Mouse (Mus musculus) heart, embryonic 12.5 days (tissue): ENCODE data around the gene Csf3r. TPM values are rescaled to one million over a fixed set of nuclear protein-coding genes. Genes with fewer than 3 reads are reported as not detected.
A peak's percentile ranks its signal among the peaks of the same experiment; 100 is the strongest.

Source experiments
- ATAC-seq: fragments of 200-750 bp; cut with Nextera tagmentation; 2 replicates; pipeline ENCODE4 v1.8.0; 2017; ENCODE audit warnings: moderate TSS enrichment, moderate library complexity; ENCODE audit not compliant: insufficient number of reproducible peaks, low FRiP score
- H3K27ac ChIP-seq: fragments of 300-500 bp; sonication (generic); 2 replicates; pipeline ENCODE4 v1.5.1; 2016; ENCODE audit warnings: mild to moderate bottlenecking, moderate library complexity; ENCODE audit not compliant: poor library complexity, severe bottlenecking
- H3K27me3 ChIP-seq: fragments of 300-500 bp; sonication (generic); replicated peaks from 2 replicates; pipeline ENCODE4 v1.6.1; 2016; ENCODE audit warnings: mild to moderate bottlenecking, moderate library complexity
- H3K36me3 ChIP-seq: fragments of 300-500 bp; sonication (generic); 2 replicates; pipeline ENCODE4 v1.6.1; 2016; ENCODE audit warnings: mild to moderate bottlenecking, moderate library complexity
- H3K4me1 ChIP-seq: fragments of 300-500 bp; sonication (generic); replicated peaks from 2 replicates; pipeline ENCODE4 v1.6.1; 2016; ENCODE audit warnings: mild to moderate bottlenecking
- H3K4me2 ChIP-seq: fragments of 300-500 bp; sonication (generic); 2 replicates; pipeline ENCODE4 v1.6.1; 2016; ENCODE audit warnings: mild to moderate bottlenecking, moderate library complexity
- H3K4me3 ChIP-seq: fragments of 300-500 bp; sonication (generic); 2 replicates; pipeline ENCODE4 v1.5.1; 2016; ENCODE audit warnings: mild to moderate bottlenecking
- H3K9ac ChIP-seq: fragments of 300-500 bp; sonication (generic); 2 replicates; pipeline ENCODE4 v1.6.1; 2016; ENCODE audit warnings: mild to moderate bottlenecking, moderate library complexity
- H3K9me3 ChIP-seq: fragments of 300-500 bp; sonication (generic); replicated peaks from 2 replicates; pipeline ENCODE4 v1.6.1; 2016; ENCODE audit warnings: mild to moderate bottlenecking, moderate library complexity
- WGBS: fragments of 180-500 bp; shearing (Covaris S2); methylation state at CpG from one replicate; pipeline ENCODE4 v1.1.7; 2016; 5-methylcytosine and 5-hydroxymethylcytosine counted together
- polyA plus RNA-seq: library from polyadenylated mRNA; unstranded; fragments of >200 nt; fragmentation: Nextera tagmentation; extraction: Ambion mirVana; gene quantifications from 2 replicates; pipeline ENCODE4 v1.2.1, GENCODE M21; 2016

The Csf3r gene
- polyA plus RNA-seq, 1 experiment from 2014 or later, result 0.15 TPM

DNA sequence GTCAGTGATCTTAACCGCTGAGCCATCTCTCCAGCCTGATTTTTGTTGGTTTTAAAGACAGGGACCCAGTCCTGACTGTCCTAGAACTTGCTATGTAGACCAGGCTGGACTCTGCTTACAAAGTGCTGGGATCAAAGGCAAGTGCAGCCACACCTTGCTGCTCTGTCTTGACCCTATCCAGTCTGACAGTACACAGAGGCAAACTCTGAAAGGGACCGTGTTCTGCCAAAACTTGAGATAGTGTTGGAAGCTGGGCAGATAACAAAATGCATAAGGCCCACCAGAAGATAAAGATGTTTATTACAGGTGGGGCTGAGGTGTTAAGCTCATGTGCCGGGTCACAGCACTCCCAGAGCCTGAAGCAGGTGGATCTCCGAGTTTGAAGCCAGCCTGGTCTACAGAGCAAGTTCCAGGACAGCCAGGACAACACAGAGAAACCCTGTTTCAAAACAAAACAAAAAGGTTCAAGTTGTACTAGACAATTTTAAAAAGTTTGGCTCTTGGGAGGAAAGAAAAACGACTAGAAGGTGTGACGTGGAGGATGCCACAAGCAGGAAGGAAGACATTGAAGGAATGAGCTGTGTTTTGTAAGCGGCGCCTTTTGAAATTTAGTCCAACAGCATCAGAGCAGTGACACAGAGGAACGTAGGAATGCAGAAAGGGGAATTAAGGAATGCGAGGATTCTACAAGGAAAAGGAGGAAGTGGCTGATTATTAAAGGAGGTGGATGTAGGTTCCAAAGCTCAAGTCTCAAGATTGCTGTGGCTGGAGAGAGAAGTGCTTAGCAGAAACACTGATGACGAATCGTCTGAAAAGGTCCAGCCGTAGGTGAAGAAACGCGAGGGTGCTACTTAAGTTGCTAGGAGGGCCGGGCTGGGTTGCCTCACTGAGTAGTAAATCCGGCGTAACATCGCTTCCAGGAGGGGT is 33.1 kb downstream of the Csf3r start:
- peak; percentile 23; the same call in 1 of the 2 replicates for ATAC-seq
- peaks cover 17% of the 10 kb centered on the region for H3K4me1 ChIP-seq

GRCm38 (mm10) chr4:126058134-126058996 is 34.0 kb downstream of the Csf3r start, which contains the start of gene Oscp1:
TSS of gene Oscp1 (plus strand) at chr4:126058565.
- ATAC-seq, result peak; percentile 96
- peak within 1 kb of the TSS; percentile 61 for H3K4me3 ChIP-seq
- H3K9ac ChIP-seq, result peak within 1 kb of the TSS; percentile 74
- H3K9me3 ChIP-seq, result no peaks in the 10 kb centered on the region
- peaks cover 26% of the 10 kb centered on the region for H3K36me3 ChIP-seq
- H3K4me1 ChIP-seq, result peaks cover 17% of the 10 kb centered on the region
- under 1% methylated on average over 57 of the region's 57 CpGs for WGBS
- no peaks in the 10 kb centered on the region for H3K27me3 ChIP-seq
- H3K4me2 ChIP-seq, result peak within 1 kb of the TSS; percentile 92
- no peak within 1 kb of the TSS for H3K27ac ChIP-seq

More for the DNA sequence above, 33.1 kb downstream of the Csf3r start:
- Histone ChIP-seq H3K27ac (no peak overlapping the region), H3K4me2 (peak overlapping the region; percentile 92), H3K4me3 (peak overlapping the region; percentile 61), H3K27me3 (no peaks in the 10 kb centered on the region), H3K9ac (peak overlapping the region; percentile 64), H3K9me3 (no peaks in the 10 kb centered on the region), H3K36me3 (peaks cover 32% of the 10 kb centered on the region)
- WGBS, result 10% methylated on average over 19 of the region's 19 CpGs

DNA sequence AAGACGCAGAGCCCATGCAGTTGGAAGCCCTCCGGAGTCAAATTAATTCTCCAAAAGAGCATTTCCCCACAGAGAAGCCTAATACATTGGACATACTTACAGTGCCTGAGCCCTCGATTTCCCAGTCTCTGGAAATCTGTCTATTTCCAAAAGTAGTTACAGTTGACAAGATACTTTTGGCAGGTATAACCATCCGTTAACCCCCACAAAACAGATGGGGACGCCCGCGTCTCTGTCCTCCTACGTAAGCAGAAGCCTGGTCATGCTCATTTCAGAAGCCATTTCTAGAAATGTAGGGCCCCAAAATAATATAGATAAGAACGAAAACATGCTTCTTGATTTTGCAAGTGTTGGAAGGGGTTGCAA is 34.6 kb downstream of the Csf3r start:
- Histone ChIP-seq H3K27me3 (no peaks in the 10 kb centered on the region), H3K4me2 (peak overlapping the region; percentile 92), H3K27ac (no peak overlapping the region), H3K4me1 (peaks cover 17% of the 10 kb centered on the region), H3K9me3 (no peaks in the 10 kb centered on the region), H3K4me3 (peak overlapping the region; percentile 61), H3K9ac (peak overlapping the region; percentile 74), H3K36me3 (peaks cover 20% of the 10 kb centered on the region)
- ATAC-seq, result no peak
- 40% methylated on average over 9 of the region's 9 CpGs for WGBS

DNA sequence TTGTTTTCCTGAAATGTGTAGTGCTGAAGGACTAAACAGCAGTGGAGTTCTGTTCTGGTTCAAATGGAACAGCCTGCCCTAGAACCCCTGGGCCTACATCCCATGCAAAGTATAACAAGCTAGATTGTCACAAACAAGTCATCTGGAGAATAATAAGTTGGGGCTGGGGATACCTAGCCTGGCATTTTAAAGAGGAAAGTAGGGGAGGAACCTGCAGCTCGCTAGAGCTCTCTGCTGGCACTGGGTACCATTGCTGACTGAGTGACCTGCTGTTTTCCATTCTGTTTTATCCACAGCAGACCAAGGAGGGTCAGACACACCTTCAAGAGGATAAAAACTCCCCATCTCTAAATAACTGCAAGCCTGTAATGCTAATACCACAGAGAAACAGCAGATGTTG is 38.5 kb downstream of the Csf3r start:
- no peak overlapping the region for H3K27ac ChIP-seq
- H3K36me3 ChIP-seq, result no peaks in the 10 kb centered on the region
- no peak for ATAC-seq
- no peaks in the 10 kb centered on the region for H3K27me3 ChIP-seq
- no peak overlapping the region for H3K4me3 ChIP-seq
- no peak overlapping the region for H3K9ac ChIP-seq
- no peak overlapping the region for H3K4me2 ChIP-seq
- H3K4me1 ChIP-seq, result peaks cover 8% of the 10 kb centered on the region
- H3K9me3 ChIP-seq, result no peaks in the 10 kb centered on the region
- 50% methylated on average over 1 of the region's 1 CpGs for WGBS

- ATAC-seq, result no peak
These were observed 40.9 kb downstream of the Csf3r start for GRCm38 (mm10) chr4:126065241-126065640.

DNA sequence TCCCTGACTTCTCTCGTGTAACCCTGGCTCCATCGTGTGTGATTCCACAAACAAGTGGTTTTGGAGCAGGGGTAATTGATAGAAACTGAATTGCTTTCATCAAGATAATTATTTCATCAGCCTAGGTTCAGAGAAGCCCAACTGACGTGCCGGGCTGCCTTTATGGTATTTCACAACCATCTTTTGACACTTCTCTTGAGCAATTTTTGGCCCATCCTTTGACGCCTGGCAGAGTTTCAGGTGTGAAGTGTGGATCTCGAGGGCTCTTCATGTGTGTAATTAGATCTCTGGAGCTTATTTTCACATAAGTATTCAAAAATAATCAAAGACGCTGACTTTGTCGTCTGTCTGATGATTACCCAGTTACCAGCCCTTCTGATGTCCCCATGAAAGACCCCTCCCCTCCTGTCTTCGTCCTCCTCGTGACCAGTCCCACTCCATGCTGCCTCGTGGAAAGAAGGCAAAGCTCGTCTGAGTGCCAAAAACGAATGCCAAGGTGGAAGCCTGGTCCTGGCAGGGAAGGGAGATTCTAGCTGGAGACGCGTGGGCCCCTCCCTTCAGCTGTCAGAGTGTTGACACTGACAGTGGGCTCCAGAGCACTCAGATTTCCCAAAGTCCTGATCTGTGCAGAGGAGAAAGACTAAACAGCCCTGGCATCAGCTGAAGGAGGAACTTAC is 43.2 kb downstream of the Csf3r start:
- H3K27me3 ChIP-seq, result no peaks in the 10 kb centered on the region
- 63% methylated on average over 15 of the region's 15 CpGs for WGBS
- no peak overlapping the region for H3K27ac ChIP-seq
- ATAC-seq, result no peak
- no peak overlapping the region for H3K4me3 ChIP-seq
- no peak overlapping the region for H3K9ac ChIP-seq
- no peak overlapping the region for H3K4me2 ChIP-seq
- no peaks in the 10 kb centered on the region for H3K4me1 ChIP-seq
- H3K9me3 ChIP-seq, result no peaks in the 10 kb centered on the region
- no peaks in the 10 kb centered on the region for H3K36me3 ChIP-seq

More at GRCm38 (mm10) chr4:126065241-126065640, 40.9 kb downstream of the Csf3r start:
- no peaks in the 10 kb centered on the region for H3K9me3 ChIP-seq
- H3K4me1 ChIP-seq, result no peaks in the 10 kb centered on the region
- H3K27ac ChIP-seq, result no peak overlapping the region
- no peaks in the 10 kb centered on the region for H3K27me3 ChIP-seq
- WGBS, result 77% methylated on average over 7 of the region's 7 CpGs
- H3K9ac ChIP-seq, result no peak overlapping the region
- H3K4me3 ChIP-seq, result no peak overlapping the region
- H3K36me3 ChIP-seq, result no peaks in the 10 kb centered on the region
- no peak overlapping the region for H3K4me2 ChIP-seq

DNA sequence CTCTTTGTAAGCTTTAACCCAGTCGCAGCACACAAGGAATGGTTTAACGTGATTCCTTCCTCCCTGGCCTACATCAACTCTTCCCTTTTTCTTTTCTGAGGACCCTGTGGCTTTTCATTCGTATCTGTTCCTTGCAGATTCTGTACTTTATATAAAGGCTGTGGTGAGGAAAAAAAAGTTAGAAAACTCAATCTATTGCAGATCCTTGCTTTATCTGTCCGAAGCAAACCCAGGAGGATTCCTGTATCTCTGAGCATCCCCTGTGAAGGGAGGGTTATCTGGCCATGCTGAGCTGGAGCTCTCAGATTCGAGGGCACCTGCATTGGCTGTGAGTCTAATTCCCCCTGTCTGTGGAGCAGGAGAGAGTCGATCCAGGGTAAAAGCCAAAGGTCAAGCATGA is 44.5 kb downstream of the Csf3r start:
- H3K4me2 ChIP-seq, result no peak overlapping the region
- no peaks in the 10 kb centered on the region for H3K9me3 ChIP-seq
- 72% methylated on average over 6 of the region's 6 CpGs for WGBS
- no peaks in the 10 kb centered on the region for H3K36me3 ChIP-seq
- no peak for ATAC-seq
- no peak overlapping the region for H3K27ac ChIP-seq
- no peaks in the 10 kb centered on the region for H3K4me1 ChIP-seq
- no peak overlapping the region for H3K9ac ChIP-seq
- H3K4me3 ChIP-seq, result no peak overlapping the region
- no peaks in the 10 kb centered on the region for H3K27me3 ChIP-seq

GRCm38 (mm10) chr4:126077833-126078232 is 53.5 kb downstream of the Csf3r start:
- no peak overlapping the region for H3K4me3 ChIP-seq
- 79% methylated on average over 6 of the region's 6 CpGs for WGBS

GRCm38 (mm10) chr4:126079266-126079665 is 54.9 kb downstream of the Csf3r start:
- Histone ChIP-seq H3K27ac (no peak overlapping the region), H3K9ac (no peak overlapping the region), H3K9me3 (no peaks in the 10 kb centered on the region), H3K4me3 (no peak overlapping the region), H3K4me1 (no peaks in the 10 kb centered on the region), H3K4me2 (no peak overlapping the region), H3K36me3 (0 out of 2 replicates have a peak, but pooled peaks cover 3% of the 10 kb centered on the region), H3K27me3 (no peaks in the 10 kb centered on the region)
- WGBS, result 76% methylated on average over 4 of the region's 4 CpGs
- ATAC-seq, result no peak

More at GRCm38 (mm10) chr4:126077833-126078232, 53.5 kb downstream of the Csf3r start:
- Histone ChIP-seq H3K36me3 (0 out of 2 replicates have a peak, but pooled peaks cover 3% of the 10 kb centered on the region), H3K27me3 (no peaks in the 10 kb centered on the region), H3K9ac (no peak overlapping the region), H3K4me1 (no peaks in the 10 kb centered on the region), H3K4me2 (no peak overlapping the region), H3K9me3 (no peaks in the 10 kb centered on the region), H3K27ac (no peak overlapping the region)
- ATAC-seq, result no peak

DNA sequence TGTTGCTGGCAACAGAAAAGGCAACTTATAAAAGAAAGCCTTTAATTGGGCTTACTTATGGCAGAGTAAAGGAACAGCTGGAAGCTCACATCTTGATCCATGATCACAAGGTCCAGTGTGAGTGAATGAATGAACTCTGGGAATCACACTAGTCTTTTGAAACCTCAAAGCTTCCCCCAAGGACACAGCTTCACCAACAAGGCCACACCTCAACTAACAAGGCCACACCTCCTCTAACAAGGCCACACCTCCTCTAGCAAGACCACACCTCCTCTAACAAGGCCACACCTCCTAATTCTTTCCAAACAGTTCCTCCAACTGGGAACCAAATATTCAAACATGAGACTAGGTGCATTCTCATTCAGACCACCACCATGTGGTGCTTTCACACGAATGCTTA is 57.3 kb downstream of the Csf3r start:
- Histone ChIP-seq H3K4me1 (no peaks in the 10 kb centered on the region), H3K4me2 (no peak overlapping the region), H3K27me3 (no peaks in the 10 kb centered on the region), H3K27ac (no peak overlapping the region), H3K9ac (no peak overlapping the region), H3K9me3 (no peaks in the 10 kb centered on the region), H3K36me3 (0 out of 2 replicates have a peak, but pooled peaks cover 3% of the 10 kb centered on the region), H3K4me3 (no peak overlapping the region)
- WGBS, result 84% methylated on average over 1 of the region's 1 CpGs
- no peak for ATAC-seq
